Mouse (Mus musculus): Measurements from ENCODE around the gene Slc22a27.
"Not testable (repeated sequence)": the region's sequence is repeated elsewhere in the genome, so short reads cannot be mapped to it uniquely, and the experiment has no call there.

DNA sequence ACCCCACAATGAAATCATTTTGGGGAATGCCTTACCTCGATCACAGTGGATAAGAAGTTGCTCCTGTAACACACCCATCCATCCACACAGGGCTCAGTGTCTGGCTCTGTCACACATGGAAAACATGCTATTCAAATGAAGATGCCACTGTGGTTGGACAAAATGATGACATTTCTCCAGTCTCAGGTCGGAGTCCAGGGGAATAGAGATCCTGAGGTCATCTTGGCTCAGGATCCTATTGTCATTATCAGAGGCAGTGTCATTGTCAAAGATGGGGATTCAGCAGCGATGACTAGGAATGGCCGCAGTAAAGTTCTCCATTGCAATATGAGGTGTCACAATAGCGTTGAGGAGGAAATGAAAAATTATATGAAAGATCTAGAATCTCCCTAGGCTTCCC, at the start of gene Slc22a27:
- TF ChIP-seq CTCF (IDR thresholded peaks at IDR 0.05; ENCODE audit: control insufficient read depth, insufficient read depth, low read length); POLR2A (IDR thresholded peaks at IDR 0.05; ENCODE audit: borderline replicate concordance, control insufficient read depth, low read depth, low read length): not testable (repeated sequence)
